Mouse (Mus musculus) kidney, adult 2 months (tissue): ENCODE results near the gene Arvcf. TPM values are rescaled to one million over a fixed set of nuclear protein-coding genes. Genes with fewer than 3 reads are reported as not detected.

Experiments used
- DNase-seq: peaks from one replicate; pipeline ENCODE4 v3.0.0; 2021
- H3K27ac ChIP-seq: fragments of 200-500 bp; 2 replicates; pipeline ENCODE4 v1.5.1; 2012; ENCODE audit warnings: low read depth, low read length, control low read depth, inconsistent platforms; ENCODE audit not compliant: insufficient read depth
- H3K27me3 ChIP-seq: fragments of 200-500 bp; replicated peaks from 2 replicates; pipeline ENCODE4 v1.6.1; 2012; ENCODE audit warnings: mild to moderate bottlenecking, moderate library complexity, low read length, inconsistent platforms; ENCODE audit not compliant: control insufficient read depth, insufficient read depth
- H3K36me3 ChIP-seq: fragments of 200-500 bp; 2 replicates; pipeline ENCODE4 v1.6.1; 2012; ENCODE audit warnings: mild to moderate bottlenecking, moderate library complexity, low read length, inconsistent platforms; ENCODE audit not compliant: control insufficient read depth, insufficient read depth
- H3K4me1 ChIP-seq: fragments of 200-500 bp; 2 replicates; pipeline ENCODE4 v1.6.1; 2011; ENCODE audit warnings: low read length; ENCODE audit not compliant: control insufficient read depth, insufficient read depth
- H3K4me3 ChIP-seq: fragments of 200-500 bp; 2 replicates; pipeline ENCODE4 v1.5.1; 2011; ENCODE audit warnings: mild to moderate bottlenecking, low read depth, low read length, control low read depth; ENCODE audit not compliant: insufficient read depth
- CTCF ChIP-seq: fragments of 200-500 bp; conservative IDR thresholded peaks from 2 replicates; pipeline ENCODE4 v1.5.1; 2011; ENCODE audit warnings: low read depth, mild to moderate bottlenecking, control low read depth, low read length, moderate library complexity, mixed read lengths; ENCODE audit not compliant: insufficient read depth, insufficient read length
- POLR2A ChIP-seq: fragments of 200-500 bp; IDR thresholded peaks from one replicate; pipeline ENCODE4 v1.6.1; 2011; ENCODE audit warnings: low read depth, low read length, control low read depth
- WGBS: fragments of 180-500 bp; shearing (Covaris S2); methylation state at CpG from one replicate; pipeline ENCODE4 v1.1.7; 2018; 5-methylcytosine and 5-hydroxymethylcytosine counted together
- polyA plus RNA-seq: library from polyadenylated mRNA; depleted of rRNA; stranded (reverse); fragments of >200 nt; gene quantifications from 2 replicates; pipeline ENCODE4 v1.2.3, GENCODE M21; 2012; rRNA removed

Gene Arvcf
- polyA plus RNA-seq, 1 experiment = 94.2 TPM

GRCm38 (mm10) chr16:18447243-18447642 lies 99.3 kb downstream of the Arvcf start:
- no peak for DNase-seq
- Histone ChIP-seq H3K27ac (no peak overlapping the region), H3K36me3 (no peaks in the 10 kb centered on the region), H3K4me1 (no peaks in the 10 kb centered on the region), H3K4me3 (no peak overlapping the region), H3K27me3 (no peaks in the 10 kb centered on the region)
- no peak for TF ChIP-seq CTCF
- TF ChIP-seq POLR2A = no peak

DNA sequence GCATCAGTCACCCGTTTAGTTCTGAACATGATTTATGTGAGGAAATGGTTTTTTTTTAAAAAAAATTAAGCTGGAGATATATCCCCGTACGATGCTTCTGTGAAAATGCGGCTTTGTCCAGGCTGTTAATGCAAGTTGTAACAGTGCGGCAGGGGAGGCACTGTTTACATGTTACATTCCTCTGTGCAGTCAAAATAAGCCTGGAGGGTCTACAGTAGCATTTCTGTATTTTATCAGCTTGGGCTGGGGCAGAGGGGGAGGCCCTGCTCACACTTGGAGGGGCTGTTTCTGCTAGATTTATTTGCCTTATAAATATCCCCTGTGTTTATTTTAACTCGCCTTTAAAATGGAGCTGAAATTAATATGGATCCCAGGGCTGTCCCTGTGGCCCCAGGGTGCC lies 100.1 kb downstream of the Arvcf start:
- H3K27ac ChIP-seq = no peak overlapping the region
- no peak for DNase-seq
- no peaks in the 10 kb centered on the region for H3K4me1 ChIP-seq
- H3K4me3 ChIP-seq = no peak overlapping the region
- no peaks in the 10 kb centered on the region for H3K27me3 ChIP-seq
- 59% methylated on average over 6 of the region's 6 CpGs for WGBS
- no peaks in the 10 kb centered on the region for H3K36me3 ChIP-seq
- TF ChIP-seq CTCF = no peak
- no peak for TF ChIP-seq POLR2A

DNA sequence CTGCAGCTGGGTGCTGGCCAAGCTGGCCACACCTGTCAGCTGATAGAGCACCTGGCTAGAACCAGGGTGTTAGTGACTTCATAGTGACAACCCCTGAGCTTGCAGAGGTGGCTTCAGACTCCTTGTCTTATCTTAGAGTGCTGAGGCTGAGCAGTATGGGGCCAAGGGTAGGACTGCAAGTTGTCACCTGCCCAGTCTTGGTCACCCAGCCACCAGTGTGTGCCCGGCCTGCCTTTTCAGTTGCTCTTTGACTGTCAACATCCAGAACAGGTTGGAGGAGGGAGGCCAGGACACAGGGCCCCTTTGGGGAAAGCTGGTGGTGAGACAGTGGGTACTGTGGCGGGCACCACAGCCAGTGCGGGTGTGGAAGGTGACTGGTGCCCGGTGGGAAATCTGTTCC lies 101.0 kb downstream of the Arvcf start:
- TF ChIP-seq POLR2A = no peak
- TF ChIP-seq CTCF = no peak
- Histone ChIP-seq H3K27ac (no peak overlapping the region), H3K36me3 (no peaks in the 10 kb centered on the region), H3K27me3 (no peaks in the 10 kb centered on the region), H3K4me3 (no peak overlapping the region), H3K4me1 (no peaks in the 10 kb centered on the region)
- 93% methylated on average over 4 of the region's 4 CpGs for WGBS
- no peak for DNase-seq

- 48% methylated on average over 9 of the region's 9 CpGs for WGBS
- Histone ChIP-seq H3K27ac (no peak overlapping the region), H3K36me3 (no peaks in the 10 kb centered on the region), H3K4me3 (no peak overlapping the region), H3K27me3 (no peaks in the 10 kb centered on the region), H3K4me1 (no peaks in the 10 kb centered on the region)
- TF ChIP-seq POLR2A (no peak), CTCF (no peak)
- DNase-seq = no peak
Observed at GRCm38 (mm10) chr16:18451486-18452181, 103.7 kb downstream of the Arvcf start.

DNA sequence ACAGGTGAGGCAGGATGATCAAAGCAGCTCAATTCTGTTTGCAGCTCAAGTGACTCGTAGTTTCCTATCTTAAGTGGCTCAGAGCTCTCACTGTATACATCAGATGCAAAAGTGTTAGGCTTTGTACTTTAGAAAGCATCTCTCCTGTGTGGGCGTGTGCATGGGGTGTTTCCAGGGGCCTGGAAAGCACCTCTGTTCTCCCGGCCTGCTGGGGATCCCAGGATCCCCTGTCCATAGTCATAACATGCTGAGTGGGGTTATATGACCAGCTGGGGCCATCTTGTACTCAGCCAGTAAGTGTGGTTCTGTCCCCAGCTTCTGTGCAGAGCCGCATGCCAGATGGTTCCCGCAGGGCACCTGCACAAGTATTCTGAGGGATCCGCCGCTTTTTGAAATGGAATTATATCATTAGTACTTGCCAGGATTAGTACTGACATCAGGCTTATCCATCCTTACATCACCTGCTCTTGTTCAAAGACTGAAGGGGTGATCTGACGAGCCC lies 104.4 kb downstream of the Arvcf start:
- H3K4me1 ChIP-seq = no peaks in the 10 kb centered on the region
- H3K27ac ChIP-seq = no peak overlapping the region
- DNase-seq = no peak
- TF ChIP-seq POLR2A (no peak), CTCF (no peak)
- 93% methylated on average over 8 of the region's 8 CpGs for WGBS
- H3K4me3 ChIP-seq = no peak overlapping the region
- H3K27me3 ChIP-seq = no peaks in the 10 kb centered on the region
- H3K36me3 ChIP-seq = no peaks in the 10 kb centered on the region

DNA sequence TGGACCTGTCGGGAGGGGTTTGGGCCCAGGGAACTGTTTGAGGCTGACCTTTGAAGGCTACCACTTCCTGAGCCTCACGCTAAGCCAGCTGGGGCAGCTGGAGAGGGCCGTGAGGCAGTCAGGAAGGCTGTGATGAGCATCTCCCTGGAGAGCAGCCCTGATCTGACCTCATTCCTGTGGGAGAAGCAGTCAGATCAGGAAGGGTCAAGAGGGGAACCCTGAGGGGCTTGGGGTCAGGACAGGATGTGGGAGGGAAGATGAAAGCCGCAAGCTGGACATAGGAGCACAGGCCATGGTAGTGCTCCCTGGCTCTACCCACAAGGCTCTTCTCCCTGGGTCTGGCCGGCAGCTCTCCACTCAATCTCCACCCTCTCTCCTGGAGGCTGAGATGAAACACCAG lies 105.9 kb downstream of the Arvcf start:
- TF ChIP-seq CTCF = no peak
- TF ChIP-seq POLR2A = no peak

DNA sequence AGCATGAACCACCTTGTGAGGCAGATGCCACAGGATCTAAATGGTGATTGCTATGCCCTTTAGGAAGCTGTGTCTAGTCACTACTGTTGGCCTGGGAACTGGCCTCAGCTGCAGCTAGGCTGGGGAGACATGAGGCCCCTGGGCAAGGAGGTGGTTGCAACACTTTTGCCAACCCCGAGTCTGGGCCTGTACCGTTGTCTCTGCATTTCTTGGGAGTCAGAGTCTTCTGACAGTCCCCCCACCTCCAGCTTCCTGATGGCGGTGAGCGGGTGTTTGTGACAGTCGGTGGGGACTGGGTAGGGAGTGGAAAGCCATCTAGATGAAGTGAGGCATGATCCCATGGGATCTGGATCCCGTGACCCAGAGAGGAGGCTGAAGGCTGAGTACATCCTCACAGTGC lies 107.4 kb downstream of the Arvcf start:
- H3K4me1 ChIP-seq = no peaks in the 10 kb centered on the region
- no peak for TF ChIP-seq POLR2A
- no peak for TF ChIP-seq CTCF
- 92% methylated on average over 6 of the region's 6 CpGs for WGBS
- H3K27me3 ChIP-seq = no peaks in the 10 kb centered on the region
- no peak overlapping the region for H3K4me3 ChIP-seq
- no peaks in the 10 kb centered on the region for H3K36me3 ChIP-seq
- H3K27ac ChIP-seq = no peak overlapping the region
- DNase-seq = no peak

More for the DNA sequence above, 105.9 kb downstream of the Arvcf start:
- no peak overlapping the region for H3K27ac ChIP-seq
- DNase-seq = peak; percentile 43
- H3K27me3 ChIP-seq = no peaks in the 10 kb centered on the region
- no peak overlapping the region for H3K4me3 ChIP-seq
- 63% methylated on average over 5 of the region's 5 CpGs for WGBS
- no peaks in the 10 kb centered on the region for H3K36me3 ChIP-seq
- no peaks in the 10 kb centered on the region for H3K4me1 ChIP-seq

Other genes with a start within 250 kb of the Arvcf start
- gene Rtn4r, start 220.5 kb upstream of the Arvcf start, polyA plus RNA-seq = 18.9 and 26.7 TPM in 2 replicates
- not detected in 2 replicates for gene Ccdc188, start 130.3 kb upstream of the Arvcf start, polyA plus RNA-seq
- gene Zdhhc8, start 113.0 kb upstream of the Arvcf start, polyA plus RNA-seq = 28.9 and 44.7 TPM in 2 replicates
- 39.3 and 39.4 TPM in 2 replicates for gene Trmt2a, start 99.5 kb upstream of the Arvcf start, polyA plus RNA-seq
- gene Ranbp1, start 99.5 kb upstream of the Arvcf start, polyA plus RNA-seq = 29.7 and 38.5 TPM in 2 replicates
- gene Gm49776, start 89.9 kb upstream of the Arvcf start, polyA plus RNA-seq = not detected in 2 replicates
- 11.9 and 13.2 TPM in 2 replicates for gene Dgcr8, start 58.9 kb upstream of the Arvcf start, polyA plus RNA-seq
- 147 and 158 TPM in 2 replicates for gene Tango2, start 79 bp upstream of the Arvcf start, polyA plus RNA-seq
- 35.2 and 39.1 TPM in 2 replicates for gene Txnrd2, start 78.2 kb downstream of the Arvcf start, polyA plus RNA-seq
- gene Comt, start 78.7 kb downstream of the Arvcf start, polyA plus RNA-seq = 519 and 582 TPM in 2 replicates
- gene Gnb1l, start 150.5 kb downstream of the Arvcf start, polyA plus RNA-seq = 10.7 and 15.8 TPM in 2 replicates
- 5.0 and 6.9 TPM in 2 replicates for gene Rtl10, start 150.7 kb downstream of the Arvcf start, polyA plus RNA-seq
- 0.15 and 1.7 TPM in 2 replicates for gene Tbx1, start 242.5 kb downstream of the Arvcf start, polyA plus RNA-seq